Comparison of ENCODE assay signal across 31 mouse cellular contexts in genomic region chr13:49571418-49571817, GRCm38 (mm10). TPM values are rescaled to one million over a fixed set of nuclear protein-coding genes. Genes with fewer than 3 reads are reported as not detected.
DNase-seq lines count a peak whose midpoint lies in the region; ATAC-seq lines count a peak whose summit lies in the region.
"Had no signal": no experiment of that assay in that cellular context is flagged by ENCODE, and none has a peak within 500 bp of the region (broad histone marks: within the 10 kb centered on the region; RNA-seq: fewer than 3 reads in every experiment).

No protein-coding gene starts in this region.

- 0 out of 2 replicates have a peak overlapping the region, but pooled peaks have one; percentile 42 for H3K9ac ChIP-seq in liver, embryonic 12.5 days
- H3K9ac ChIP-seq in forebrain, embryonic 12.5 days, result no peak overlapping the region
- no peak overlapping the region for H3K9ac ChIP-seq in kidney, embryonic 15.5 days
- H3K9ac ChIP-seq: forebrain, embryonic 13.5 days; heart, embryonic 12.5 days; hindbrain, embryonic 12.5 days; midbrain, embryonic 13.5 days had no signal

- peak overlapping the region; percentile 71 for H3K27ac ChIP-seq in liver, embryonic 12.5 days
- H3K27ac ChIP-seq in forebrain, embryonic 12.5 days, result no peak overlapping the region
- no peak overlapping the region for H3K27ac ChIP-seq in kidney, embryonic 15.5 days
- H3K27ac ChIP-seq: forebrain, embryonic 13.5 days; hindbrain, embryonic 12.5 days; kidney, postnatal 0 days; left cerebral cortex, adult 2 months; midbrain, embryonic 13.5 days had no signal

- H3K4me2 ChIP-seq in liver, embryonic 12.5 days, result peak overlapping the region; percentile 45
- H3K4me2 ChIP-seq in forebrain, embryonic 12.5 days, result no peak overlapping the region
- no peak overlapping the region for H3K4me2 ChIP-seq in kidney, embryonic 15.5 days
- H3K4me2 ChIP-seq: forebrain, embryonic 13.5 days; heart, embryonic 12.5 days; hindbrain, embryonic 12.5 days; midbrain, embryonic 13.5 days had no signal

- 16% methylated on average over 2 of the region's 2 CpGs for WGBS in liver, embryonic 12.5 days (ENCODE audit: insufficient replicate concordance)
- 89% methylated on average over 2 of the region's 2 CpGs for WGBS in forebrain, embryonic 12.5 days
- 78% methylated on average over 2 of the region's 2 CpGs for WGBS in kidney, embryonic 15.5 days

- H3K36me3 ChIP-seq in liver, embryonic 12.5 days, result no peaks in the 10 kb centered on the region
- no peaks in the 10 kb centered on the region for H3K36me3 ChIP-seq in forebrain, embryonic 12.5 days (replicated peaks)
- no peaks in the 10 kb centered on the region for H3K36me3 ChIP-seq in kidney, embryonic 15.5 days
- H3K36me3 ChIP-seq: heart, embryonic 12.5 days; hindbrain, embryonic 12.5 days; midbrain, embryonic 13.5 days had no signal

- H3K4me3 ChIP-seq in liver, embryonic 12.5 days, result no peak overlapping the region
- H3K4me3 ChIP-seq in forebrain, embryonic 12.5 days (replicated peaks), result no peak overlapping the region
- H3K4me3 ChIP-seq in kidney, embryonic 15.5 days (replicated peaks), result no peak overlapping the region
- H3K4me3 ChIP-seq: forebrain, embryonic 13.5 days; heart, embryonic 12.5 days; hindbrain, embryonic 12.5 days; left cerebral cortex, adult 2 months; midbrain, embryonic 13.5 days had no signal

- DNase-seq in MEL-GATA-1-ER (ENCODE audit: extremely low read depth, low read depth), result peak; percentile 85
- DNase-seq in gastrocnemius, postnatal 14 days, result no peak
- DNase-seq in Muller cell, postnatal 12 days (ENCODE audit: inconsistent ontology term), result no peak
- DNase-seq: adrenal gland, postnatal 36 days; cerebellum, adult 9-10 months; gastrocnemius, postnatal 10 days; heart, adult 18-20 months; heart, postnatal 14 days; kidney, adult 11 months; layer of hippocampus, adult 9-11 months; left cerebral cortex, postnatal 4 days; lung, adult 2 months; lung, postnatal 14 days; right cerebral cortex, postnatal 25 days; spleen, adult 18-20 months had no signal

- H3K27me3 ChIP-seq in liver, embryonic 12.5 days (replicated peaks), result no peaks in the 10 kb centered on the region
- no peaks in the 10 kb centered on the region for H3K27me3 ChIP-seq in forebrain, embryonic 12.5 days
- no peaks in the 10 kb centered on the region for H3K27me3 ChIP-seq in kidney, embryonic 15.5 days
- H3K27me3 ChIP-seq: forebrain, embryonic 13.5 days; heart, embryonic 12.5 days; hindbrain, embryonic 12.5 days; midbrain, embryonic 13.5 days; Patski had no signal

- intact Hi-C loops in gastrocnemius, postnatal 14 days (cut with DNase I; ENCODE audit: low total_unique reads), result no loop called here

- peaks cover 30% of the 10 kb centered on the region for H3K4me1 ChIP-seq in liver, embryonic 12.5 days
- H3K4me1 ChIP-seq in forebrain, embryonic 12.5 days, result no peaks in the 10 kb centered on the region
- H3K4me1 ChIP-seq in kidney, embryonic 15.5 days, result no peaks in the 10 kb centered on the region
- H3K4me1 ChIP-seq: forebrain, embryonic 13.5 days; heart, embryonic 12.5 days; hindbrain, embryonic 12.5 days; midbrain, embryonic 13.5 days had no signal

- no peaks in the 10 kb centered on the region for H3K9me3 ChIP-seq in liver, embryonic 12.5 days (replicated peaks)
- no peaks in the 10 kb centered on the region for H3K9me3 ChIP-seq in forebrain, embryonic 12.5 days
- H3K9me3 ChIP-seq in kidney, embryonic 15.5 days (replicated peaks), result no peaks in the 10 kb centered on the region
- H3K9me3 ChIP-seq: forebrain, embryonic 13.5 days; heart, embryonic 12.5 days; hindbrain, embryonic 12.5 days; midbrain, embryonic 13.5 days had no signal

- peak; percentile 60 for ATAC-seq in common myeloid progenitor, adult 5-6 weeks (replicated peaks; ENCODE audit: low read depth, poor library complexity, severe bottlenecking)
- ATAC-seq in liver, embryonic 12.5 days, result peak; percentile 87
- ATAC-seq in megakaryocyte progenitor cell, adult 5-6 weeks (replicated peaks; ENCODE audit: poor library complexity), result peak; percentile 87
- ATAC-seq in forebrain, embryonic 12.5 days (ENCODE audit: low FRiP score), result no peak
- no peak for ATAC-seq in kidney, embryonic 15.5 days (replicated peaks; ENCODE audit: low FRiP score)
- ATAC-seq: forebrain, embryonic 13.5 days; midbrain, embryonic 13.5 days; Patski had no signal

RNA-seq across cellular contexts. Expression of gene Omd, which starts 10.8 kb away (rescaled TPM):
- total RNA-seq in common myeloid progenitor, adult 5-6 weeks (2017), result not detected in 2 replicates
- polyA plus RNA-seq in liver, embryonic 12.5 days (2016; fragmentation: Nextera tagmentation; extraction: Ambion mirVana), result 0.83 and 1.0 TPM in 2 replicates
- not detected in 2 replicates for total RNA-seq in megakaryocyte progenitor cell, adult 5-6 weeks (2015)
- total RNA-seq in megakaryocyte progenitor cell, adult 5-6 weeks (2017), result 0.04 TPM in 1 of 2 replicates, not detected in the other
- 1 to 10 TPM; 2.4 to 3.8 TPM for total RNA-seq in gastrocnemius, postnatal 14 days (2021)
- 0.56 and 1.0 TPM in 2 replicates for polyA plus RNA-seq in forebrain, embryonic 12.5 days (2016; fragmentation: Nextera tagmentation; extraction: Ambion mirVana)
- 1.8 and 5.6 TPM in 2 replicates for polyA plus RNA-seq in kidney, embryonic 15.5 days (2015; fragmentation: Nextera tagmentation; extraction: Ambion mirVana)
- total RNA-seq: megakaryocyte, adult 5-6 weeks; monocyte, adult 5-6 weeks had no signal
- polyA plus RNA-seq: large intestine, adult 2 months had no signal

RNA-seq across cellular contexts. Expression of gene Aspn, which starts 27.2 kb away (rescaled TPM):
- not detected in 2 replicates for total RNA-seq in common myeloid progenitor, adult 5-6 weeks (2017)
- 0.26 and 0.39 TPM in 2 replicates for polyA plus RNA-seq in liver, embryonic 12.5 days (2016; fragmentation: Nextera tagmentation; extraction: Ambion mirVana)
- total RNA-seq in megakaryocyte progenitor cell, adult 5-6 weeks (2015), result not detected in 2 replicates
- not detected in 2 replicates for total RNA-seq in megakaryocyte progenitor cell, adult 5-6 weeks (2017)
- 10 to 100 TPM; 58.3 to 60.2 TPM for total RNA-seq in gastrocnemius, postnatal 14 days (2021)
- 2.6 and 2.8 TPM in 2 replicates for polyA plus RNA-seq in forebrain, embryonic 12.5 days (2016; fragmentation: Nextera tagmentation; extraction: Ambion mirVana)
- polyA plus RNA-seq in kidney, embryonic 15.5 days (2015; fragmentation: Nextera tagmentation; extraction: Ambion mirVana), result 18.3 and 23.7 TPM in 2 replicates
- total RNA-seq: megakaryocyte, adult 5-6 weeks; monocyte, adult 5-6 weeks had no signal
- polyA plus RNA-seq: neural tube, embryonic 11.5 days; Patski had no signal

RNA-seq across cellular contexts. Expression of gene Ogn, which starts 36.4 kb away (rescaled TPM):
- total RNA-seq in common myeloid progenitor, adult 5-6 weeks (2017), result 0.37 and 0.39 TPM in 2 replicates
- 2.0 and 2.7 TPM in 2 replicates for polyA plus RNA-seq in liver, embryonic 12.5 days (2016; fragmentation: Nextera tagmentation; extraction: Ambion mirVana)
- not detected in 2 replicates for total RNA-seq in megakaryocyte progenitor cell, adult 5-6 weeks (2015)
- total RNA-seq in megakaryocyte progenitor cell, adult 5-6 weeks (2017), result 0.27 TPM in 1 of 2 replicates, not detected in the other
- 10 to 100 TPM; 57.4 to 70.5 TPM for total RNA-seq in gastrocnemius, postnatal 14 days (2021)
- polyA plus RNA-seq in forebrain, embryonic 12.5 days (2016; fragmentation: Nextera tagmentation; extraction: Ambion mirVana), result 10.6 and 13.9 TPM in 2 replicates
- 54.4 and 58.9 TPM in 2 replicates for polyA plus RNA-seq in kidney, embryonic 15.5 days (2015; fragmentation: Nextera tagmentation; extraction: Ambion mirVana)
- total RNA-seq: monocyte, adult 5-6 weeks had no signal

Comparison
In these comparisons a context has a peak if more than half of its experiments do, and no peak if none do; other contexts are left out.
1. ATAC-seq: peak in common myeloid progenitor, adult 5-6 weeks (single experiment), liver, embryonic 12.5 days (single experiment) and megakaryocyte progenitor cell, adult 5-6 weeks (single experiment); none in forebrain, embryonic 12.5 days (single experiment) and kidney, embryonic 15.5 days (single experiment).
2. RNA of gene Aspn, which starts 27.2 kb away (total RNA-seq): 58.3 to 60.2 TPM in gastrocnemius, postnatal 14 days; not detected in common myeloid progenitor, adult 5-6 weeks and not detected in megakaryocyte progenitor cell, adult 5-6 weeks; every median in the first group is over 10 times any median in the second.
3. RNA of gene Ogn, which starts 36.4 kb away (total RNA-seq): 57.4 to 70.5 TPM in gastrocnemius, postnatal 14 days; 0.37 to 0.39 TPM in common myeloid progenitor, adult 5-6 weeks and 0.27 TPM in megakaryocyte progenitor cell, adult 5-6 weeks; every median in the first group is over 10 times any median in the second.